Mouse (Mus musculus): ENCODE measurements around the gene Frmd4b.

DNA sequence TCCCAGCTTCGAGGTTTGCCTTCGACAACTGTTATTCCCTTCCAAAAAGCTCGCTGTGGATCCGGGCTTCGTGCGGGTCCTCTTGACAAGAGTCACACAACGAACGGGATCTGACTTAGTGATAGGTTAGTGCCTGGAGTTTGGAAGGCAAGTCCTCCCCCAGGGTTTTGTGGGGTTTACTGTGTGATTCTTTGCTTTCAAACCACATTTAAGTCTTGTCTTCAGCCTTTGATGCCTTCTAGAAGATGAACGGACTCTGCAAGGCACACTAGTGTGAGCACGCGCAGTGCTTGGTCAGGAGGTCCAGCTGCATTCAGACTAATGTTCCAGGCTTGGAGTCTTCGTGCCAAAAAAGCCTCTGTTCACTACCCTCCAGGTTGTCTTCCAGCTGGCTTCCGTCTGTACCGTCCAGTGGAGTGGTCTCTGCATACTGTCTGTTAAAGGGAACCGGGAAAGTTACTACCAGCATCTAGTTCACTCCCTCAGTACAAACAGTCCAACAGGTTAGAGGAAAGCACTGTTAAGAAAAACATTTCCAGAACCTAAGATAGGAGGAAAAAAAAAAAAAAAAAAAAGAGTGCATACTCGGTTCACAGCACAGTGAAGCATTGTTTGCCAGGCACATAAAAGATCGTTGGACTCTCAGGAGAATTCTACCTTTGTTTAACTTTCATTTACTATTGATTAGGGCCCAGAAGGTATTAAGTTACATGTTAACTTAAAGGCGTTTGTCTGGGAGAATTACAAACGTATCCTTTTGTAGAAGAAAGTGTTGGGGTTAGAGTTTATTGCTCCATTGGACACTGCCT, 329.1 kb downstream of the Frmd4b start:
- no peak for TF ChIP-seq CTCF (IDR thresholded peaks at IDR 0.05; ENCODE audit: insufficient read depth, low read length)
- no peak for TF ChIP-seq POLR2A (IDR thresholded peaks at IDR 0.05; ENCODE audit: borderline replicate concordance, extremely low read depth, low read depth, low read length)
